ENCODE assay signal across 26 mouse cellular contexts in genomic region chr9:74851601-74852000, GRCm38 (mm10). TPM values are rescaled to one million over a fixed set of nuclear protein-coding genes. Genes with fewer than 3 reads are reported as not detected.
DNase-seq lines count a peak whose midpoint lies in the region; ATAC-seq and TF ChIP-seq lines count a peak whose summit lies in the region.
"Had no signal": no experiment of that assay in that cellular context is flagged by ENCODE, and none has a peak within 500 bp of the region (broad histone marks: within the 10 kb centered on the region; RNA-seq: fewer than 3 reads in every experiment).

No protein-coding gene starts in this region.

- H3K27ac ChIP-seq in hindbrain, embryonic 10.5 days: 0 out of 2 replicates have a peak overlapping the region, but pooled peaks have one; percentile 16
- H3K27ac ChIP-seq in hindbrain, postnatal 0 days: no peak overlapping the region
- 0 out of 2 replicates have a peak overlapping the region, but pooled peaks have one; percentile 26 for H3K27ac ChIP-seq in midbrain, embryonic 12.5 days (replicated peaks)
- H3K27ac ChIP-seq: embryonic facial prominence, embryonic 10.5 days; hindbrain, embryonic 15.5 days; limb, embryonic 13.5 days; liver, embryonic 12.5 days; stomach, embryonic 15.5 days had no signal

- DNase-seq in hindbrain, embryonic 10.5 days (ENCODE audit: low spot score): peak; percentile 33
- DNase-seq in hindbrain, postnatal 0 days (ENCODE audit: low spot score): no peak
- peak; percentile 23 for DNase-seq in retina, postnatal 1 day
- no peak for DNase-seq in retina, embryonic 14.5 days (ENCODE audit: low spot score)
- no peak for DNase-seq in gastrocnemius, postnatal 10 days
- DNase-seq: adrenal gland, adult 8-10 months; cerebellum, adult 2 months; cerebellum, postnatal 25 days; kidney, postnatal 25 days; layer of hippocampus, postnatal 36 days; lung, adult 18-20 months; lung, postnatal 10 days; thymus, adult 2 months had no signal

- no peaks in the 10 kb centered on the region for H3K36me3 ChIP-seq in hindbrain, embryonic 10.5 days
- H3K36me3 ChIP-seq in hindbrain, postnatal 0 days (ENCODE audit: insufficient read depth, low read length): no peaks in the 10 kb centered on the region
- H3K36me3 ChIP-seq in midbrain, embryonic 12.5 days: no peaks in the 10 kb centered on the region
- H3K36me3 ChIP-seq: embryonic facial prominence, embryonic 10.5 days; hindbrain, embryonic 15.5 days; limb, embryonic 13.5 days; liver, embryonic 12.5 days; stomach, embryonic 15.5 days had no signal

- TF ChIP-seq CTCF in hindbrain, postnatal 0 days (IDR thresholded peaks at IDR 0.05; ENCODE audit: low read depth): no peak

- peak overlapping the region; percentile 34 for H3K4me3 ChIP-seq in hindbrain, embryonic 10.5 days
- no peak overlapping the region for H3K4me3 ChIP-seq in hindbrain, postnatal 0 days (ENCODE audit: low read length)
- peak overlapping the region; percentile 9; the same call in 1 of the 2 replicates for H3K4me3 ChIP-seq in midbrain, embryonic 12.5 days
- H3K4me3 ChIP-seq: embryonic facial prominence, embryonic 10.5 days; hindbrain, embryonic 15.5 days; limb, embryonic 13.5 days; liver, embryonic 12.5 days; stomach, embryonic 15.5 days had no signal

- peaks cover 69% of the 10 kb centered on the region for H3K4me1 ChIP-seq in hindbrain, embryonic 10.5 days (replicated peaks)
- H3K4me1 ChIP-seq in hindbrain, postnatal 0 days (ENCODE audit: insufficient read depth, low read length): peaks cover 12% of the 10 kb centered on the region
- H3K4me1 ChIP-seq in midbrain, embryonic 12.5 days: peaks cover 24% of the 10 kb centered on the region
- H3K4me1 ChIP-seq: liver, embryonic 12.5 days had no signal

- H3K27me3 ChIP-seq in hindbrain, embryonic 10.5 days (ENCODE audit: insufficient read depth, poor library complexity, severe bottlenecking): peaks cover 100% of the 10 kb centered on the region
- peaks cover 66% of the 10 kb centered on the region for H3K27me3 ChIP-seq in hindbrain, postnatal 0 days (ENCODE audit: insufficient read depth, low read length)
- H3K27me3 ChIP-seq in midbrain, embryonic 12.5 days: peaks cover 97% of the 10 kb centered on the region

- H3K9ac ChIP-seq in hindbrain, postnatal 0 days (replicated peaks; ENCODE audit: low read length): no peak overlapping the region
- no peak overlapping the region for H3K9ac ChIP-seq in midbrain, embryonic 12.5 days (replicated peaks)
- H3K9ac ChIP-seq: hindbrain, embryonic 15.5 days; limb, embryonic 13.5 days; liver, embryonic 12.5 days; stomach, embryonic 15.5 days had no signal

- ATAC-seq in hindbrain, postnatal 0 days: no peak
- ATAC-seq in midbrain, embryonic 12.5 days (ENCODE audit: low FRiP score, low read depth): no peak
- no peak for ATAC-seq in cerebellum, adult (ENCODE audit: insufficient number of reproducible peaks, low FRiP score, low TSS enrichment)
- ATAC-seq: intestine, embryonic 16.5 days; liver, embryonic 12.5 days had no signal

- 1% methylated on average over 5 of the region's 5 CpGs for WGBS in hindbrain, embryonic 10.5 days
- WGBS in hindbrain, postnatal 0 days: 2% methylated on average over 5 of the region's 5 CpGs
- WGBS in midbrain, embryonic 12.5 days: 4% methylated on average over 5 of the region's 5 CpGs

- no peak overlapping the region for H3K4me2 ChIP-seq in hindbrain, postnatal 0 days (ENCODE audit: low read depth, low read length)
- peak overlapping the region; percentile 92 for H3K4me2 ChIP-seq in midbrain, embryonic 12.5 days (replicated peaks)
- H3K4me2 ChIP-seq: heart, embryonic 11.5 days; hindbrain, embryonic 15.5 days; limb, embryonic 13.5 days; liver, embryonic 12.5 days; stomach, embryonic 15.5 days had no signal

- H3K9me3 ChIP-seq in hindbrain, embryonic 10.5 days: no peaks in the 10 kb centered on the region
- H3K9me3 ChIP-seq in hindbrain, postnatal 0 days (ENCODE audit: low read length): no peaks in the 10 kb centered on the region
- no peaks in the 10 kb centered on the region for H3K9me3 ChIP-seq in midbrain, embryonic 12.5 days
- H3K9me3 ChIP-seq: embryonic facial prominence, embryonic 10.5 days; hindbrain, embryonic 15.5 days; limb, embryonic 13.5 days; liver, embryonic 12.5 days; stomach, embryonic 15.5 days had no signal

RNA-seq across cellular contexts. Expression of gene Onecut1, which starts 10.1 kb away (rescaled TPM):
- polyA plus RNA-seq in hindbrain, embryonic 10.5 days (2016; fragmentation: Nextera tagmentation; extraction: Ambion mirVana): 10.8 and 12.2 TPM in 2 replicates
- total RNA-seq in hindbrain, postnatal 0 days (2014; rRNA removed): 2.6 and 4.2 TPM in 2 replicates
- 1.9 and 2.6 TPM in 2 replicates for polyA plus RNA-seq in hindbrain, postnatal 0 days (2015; fragmentation: Nextera tagmentation; extraction: Ambion mirVana)
- 16.4 and 18.0 TPM in 2 replicates for polyA plus RNA-seq in midbrain, embryonic 12.5 days (2016; fragmentation: Nextera tagmentation; extraction: Ambion mirVana)
- total RNA-seq in gastrocnemius, postnatal 10 days (2021): not detected
- total RNA-seq: gastrocnemius, adult 8-10 months; granulocyte monocyte progenitor cell, adult 5-6 weeks; MEL had no signal
- polyA plus RNA-seq: heart, postnatal 0 days had no signal

Comparison
In these comparisons a context has a peak if more than half of its experiments do, and no peak if none do; other contexts are left out.
1. DNase-seq: peak in hindbrain, embryonic 10.5 days (single experiment) and retina, postnatal 1 day (single experiment); none in hindbrain, postnatal 0 days (single experiment), retina, embryonic 14.5 days (single experiment) and gastrocnemius, postnatal 10 days (single experiment).